Mouse (Mus musculus) spleen, postnatal 36 days (tissue): ENCODE results near the gene Gm10273.

ENCODE experiments used
- DNase-seq, 2 experiments: peaks; one replicate each; pipeline ENCODE4 v3.0.0; 2022; ENCODE audit warnings: low spot score in 2 of 2, mixed read lengths in 1 of 2

Gene Gm10273

GRCm38 (mm10) chr10:59402899-59403792 is 7.7 kb downstream of the Gm10273 start, which contains the start of gene Pla2g12b:
Gene Pla2g12b (plus strand): TSS chr10:59403660.
- no peak for DNase-seq

- no peak for DNase-seq
Measured at GRCm38 (mm10) chr10:59403793-59404149, 8.3 kb downstream of the Gm10273 start.

GRCm38 (mm10) chr10:59408499-59408898 is 13.1 kb downstream of the Gm10273 start:
- no peak for DNase-seq

DNA sequence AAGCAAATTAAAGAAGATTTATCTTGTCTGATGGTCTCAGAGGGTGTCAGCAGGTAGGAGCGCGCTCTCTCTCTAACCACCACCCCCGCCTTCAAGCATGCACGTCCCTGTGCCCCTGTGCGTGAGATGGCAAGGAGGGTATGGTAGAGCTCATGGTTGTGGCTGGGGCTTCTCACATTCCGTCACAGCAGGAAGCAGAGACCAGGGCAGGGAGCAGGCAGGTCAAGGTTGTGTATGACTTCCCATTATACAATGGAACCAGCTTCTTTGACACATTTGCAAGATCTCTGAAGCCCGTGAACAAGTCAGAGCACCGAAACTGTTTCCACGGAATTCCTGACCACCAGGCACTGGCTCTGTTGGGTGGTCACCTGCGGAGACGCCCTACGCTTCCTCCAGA is 14.8 kb downstream of the Gm10273 start:
- no peak for DNase-seq

DNA sequence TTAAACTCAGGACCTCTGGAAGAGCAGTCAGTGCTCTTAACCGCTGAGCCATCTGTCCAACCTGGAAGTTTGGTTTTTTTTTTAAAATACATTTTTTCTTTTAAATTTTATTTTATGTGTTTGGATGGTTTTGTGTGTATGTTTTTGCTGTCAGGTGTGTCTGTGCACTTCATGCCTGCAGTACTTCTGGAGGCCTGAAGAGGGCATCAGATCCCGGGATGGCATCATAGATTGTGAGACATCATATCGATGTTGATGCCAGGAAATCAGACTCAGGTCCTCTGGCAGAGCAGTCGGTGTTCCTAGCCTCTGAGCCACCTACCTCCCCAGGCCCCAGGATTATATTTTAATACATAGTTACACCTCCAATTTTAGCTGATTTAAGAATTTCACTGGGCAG is 18.3 kb downstream of the Gm10273 start:
- DNase-seq, result no peak

- no peak for DNase-seq
Measured at GRCm38 (mm10) chr10:59416623-59417022, 21.2 kb downstream of the Gm10273 start.

GRCm38 (mm10) chr10:59419516-59419915 is 24.1 kb downstream of the Gm10273 start:
- DNase-seq, result no peak

- no peak for DNase-seq
Measured at GRCm38 (mm10) chr10:59424453-59424852, 29.0 kb downstream of the Gm10273 start.

DNA sequence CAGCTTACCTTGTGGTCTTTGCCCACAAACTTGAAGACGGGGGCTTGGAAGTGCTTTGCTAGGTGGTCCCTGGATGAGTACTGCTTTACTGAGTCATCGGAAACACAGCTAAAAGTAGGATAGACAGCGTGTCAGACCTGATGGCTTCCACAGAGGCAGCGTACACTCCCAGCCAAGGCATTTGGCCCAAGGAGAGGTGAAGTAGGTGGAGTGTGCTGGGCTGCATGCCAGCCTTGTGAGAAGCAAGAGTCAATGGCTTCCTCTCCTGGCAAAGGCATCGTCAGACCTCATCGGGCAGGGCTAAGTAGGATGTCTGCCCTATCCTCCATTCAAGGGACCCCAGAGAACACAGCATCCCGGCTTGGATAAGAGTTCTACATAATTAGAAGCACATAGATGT is 29.9 kb downstream of the Gm10273 start:
- no peak for DNase-seq

GRCm38 (mm10) chr10:59426371-59426770 is 30.9 kb downstream of the Gm10273 start:
- no peak for DNase-seq

GRCm38 (mm10) chr10:59429448-59430135 is 34.2 kb downstream of the Gm10273 start:
- no peak for DNase-seq

- no peak for DNase-seq
Measured at GRCm38 (mm10) chr10:59430701-59431218, 35.3 kb downstream of the Gm10273 start.

DNA sequence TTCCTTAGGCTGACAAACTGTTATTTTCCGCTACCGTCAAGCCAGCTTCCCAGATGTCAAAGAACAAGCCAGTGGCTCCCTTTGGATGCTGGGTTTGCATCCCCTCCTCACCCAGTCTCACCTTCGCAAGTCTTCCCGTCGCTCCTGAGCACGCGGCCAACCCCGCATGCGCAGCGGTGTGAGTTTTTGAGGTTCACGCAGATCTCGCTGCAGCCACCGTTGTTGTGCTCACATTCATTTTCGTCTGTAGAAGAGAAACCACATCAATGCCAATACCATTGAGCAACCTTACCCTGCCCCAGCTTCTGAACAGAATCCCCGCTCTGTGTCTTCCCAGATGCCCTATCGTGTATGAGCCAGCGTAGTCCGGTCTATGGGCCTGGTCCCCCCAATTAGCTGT is 40.3 kb downstream of the Gm10273 start:
- no peak for DNase-seq

GRCm38 (mm10) chr10:59438651-59439050 is 43.2 kb downstream of the Gm10273 start:
- DNase-seq, result no peak

DNA sequence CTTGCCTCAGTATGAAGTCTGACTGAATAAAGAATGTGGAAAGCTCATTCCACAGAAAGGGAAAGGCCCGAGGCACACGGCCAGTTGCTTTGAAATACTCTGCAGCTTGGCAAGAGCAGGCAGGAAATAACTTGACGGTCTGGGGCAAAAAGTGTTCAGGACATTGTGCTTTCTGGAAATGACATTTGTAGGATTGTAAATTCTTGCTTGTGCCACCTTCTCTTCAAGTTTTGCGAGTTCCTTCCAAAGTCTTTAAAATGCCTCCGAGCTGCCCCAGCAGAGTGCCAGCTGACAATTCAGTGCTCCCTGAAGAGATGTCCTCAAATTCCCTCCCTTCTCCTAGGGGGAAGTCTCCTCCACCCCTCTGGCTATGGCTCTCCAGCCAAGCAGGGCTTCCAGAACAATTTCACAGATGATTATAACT is 44.1 kb downstream of the Gm10273 start:
- DNase-seq, result no peak

DNA sequence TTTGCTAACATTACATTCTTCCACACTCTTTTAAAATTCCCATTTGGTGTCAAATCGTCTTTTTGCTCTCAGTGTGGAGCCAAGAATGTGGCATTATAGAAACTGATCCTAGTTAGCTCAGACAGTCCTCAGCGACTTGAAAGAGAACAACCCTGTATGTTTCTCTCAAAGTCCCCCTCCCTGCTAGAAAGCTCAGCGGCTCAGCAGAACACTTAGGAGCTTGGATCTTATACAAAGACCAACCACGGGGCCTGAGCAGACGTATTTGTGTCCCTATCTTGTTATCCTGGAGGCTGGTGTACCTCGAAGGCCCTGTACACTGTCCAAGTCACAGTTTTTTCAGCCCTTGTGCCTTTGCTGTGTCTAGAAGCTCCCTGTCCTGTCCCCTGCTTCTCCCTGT is 44.7 kb downstream of the Gm10273 start:
- no peak for DNase-seq

DNA sequence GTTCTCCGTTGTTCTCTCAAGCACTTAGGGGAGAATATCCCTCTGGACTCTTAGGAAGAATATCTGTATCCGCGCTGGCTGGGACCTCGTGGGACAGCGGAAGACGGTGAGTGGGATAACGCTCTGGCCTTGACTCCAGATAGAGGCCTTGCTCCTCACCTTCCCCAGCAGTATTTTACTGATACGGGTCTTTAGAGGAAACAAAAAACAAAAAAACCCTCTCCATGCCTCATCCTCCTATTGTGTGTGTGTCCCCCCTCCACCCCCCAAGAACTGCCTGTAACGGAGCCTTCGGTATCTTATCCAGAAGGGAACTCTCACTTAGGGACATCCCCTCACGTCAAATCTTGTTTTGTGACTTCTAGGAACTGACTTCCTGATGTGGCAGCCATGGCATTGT is 46.3 kb downstream of the Gm10273 start, which contains the start of gene Oit3:
Oit3 (minus strand) TSS at position 44 of the 400 bp plus-strand sequence.
- DNase-seq, result no peak

DNA sequence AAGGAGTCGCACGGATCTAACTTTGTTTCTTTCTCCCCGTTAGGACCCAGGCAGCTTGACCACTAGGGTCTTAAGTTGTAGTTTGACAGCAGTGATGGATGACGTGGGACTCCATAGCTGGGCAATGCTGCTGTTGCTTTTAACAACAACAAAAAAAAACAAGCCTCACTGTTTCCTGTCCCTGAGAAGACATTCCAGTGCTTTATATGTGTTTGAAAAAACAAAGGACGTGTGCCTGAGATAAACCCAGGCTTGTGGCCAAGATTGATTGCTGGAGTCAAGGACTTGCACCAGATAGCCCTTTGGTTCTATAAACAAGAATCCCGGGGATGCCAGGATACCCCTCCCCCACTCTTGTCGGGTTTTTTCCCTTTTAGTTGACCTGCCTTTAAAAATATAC is 47.8 kb downstream of the Gm10273 start:
- DNase-seq, result no peak

DNA sequence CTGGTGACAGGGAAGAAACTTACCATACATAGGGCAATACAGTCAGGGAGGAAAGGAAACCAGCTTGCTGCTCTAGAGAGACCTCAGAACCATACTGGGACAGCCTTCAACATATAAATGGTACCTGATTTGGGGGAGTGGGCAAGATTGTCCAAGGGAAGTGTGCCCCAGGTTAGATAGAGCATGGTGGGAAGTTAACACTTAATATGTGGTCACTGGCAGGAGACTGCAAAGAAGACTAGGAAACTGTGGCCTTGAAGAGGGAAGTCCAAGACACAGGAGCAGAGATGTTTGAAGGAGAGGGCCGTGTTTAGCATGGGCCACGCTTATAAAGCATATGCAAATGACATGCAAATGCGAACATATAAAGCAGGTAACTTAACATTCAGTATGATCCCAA is 48.7 kb downstream of the Gm10273 start:
- DNase-seq, result no peak

DNA sequence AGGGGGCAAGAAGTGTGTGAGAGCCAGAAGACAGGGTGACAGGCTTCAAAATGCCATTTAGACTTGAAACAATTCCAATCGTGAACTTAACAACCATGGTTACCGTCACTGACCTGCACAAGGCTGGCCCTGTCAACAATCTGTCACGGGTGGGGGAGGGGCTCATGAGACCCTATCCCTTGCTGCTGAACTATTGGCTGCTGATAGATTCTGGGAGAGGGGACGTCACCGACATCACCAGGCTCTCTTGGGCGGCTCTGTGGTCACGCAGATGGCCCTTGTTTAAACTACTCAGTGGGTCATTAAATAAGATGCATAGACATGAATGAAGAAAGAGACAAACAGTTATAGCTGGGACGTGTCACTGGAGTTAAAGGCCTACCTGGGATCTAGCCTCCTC is 49.2 kb downstream of the Gm10273 start:
- no peak for DNase-seq
